Mouse (Mus musculus) ES-E14 (cell line): ENCODE measurements around the gene Itsn2. TPM values are rescaled to one million over a fixed set of nuclear protein-coding genes. Genes with fewer than 3 reads are reported as not detected.

ENCODE experiments used
- DNase-seq: peaks from one replicate; pipeline ENCODE4 v3.0.0-alpha.2; 2013; ENCODE audit warnings: low read depth, low spot score
- H3K27ac ChIP-seq: 2 replicates; pipeline ENCODE4 v1.5.1; 2012; ENCODE audit warnings: low read depth, mild to moderate bottlenecking, low read length, moderate library complexity, mixed read lengths; ENCODE audit not compliant: poor library complexity, insufficient read depth, severe bottlenecking
- H3K36me3 ChIP-seq: 2 replicates; pipeline ENCODE4 v1.6.1; 2012; ENCODE audit warnings: mild to moderate bottlenecking, low read length, moderate library complexity, mixed read lengths; ENCODE audit not compliant: control insufficient read depth, poor library complexity, insufficient read depth, severe bottlenecking
- H3K4me1 ChIP-seq, 2 experiments: fragments of 150-350 bp in 1 of 2; sonication (generic) in 1 of 2; 2 replicates each; pipeline ENCODE4 v1.6.1; 2012; ENCODE audit warnings: low read length in 2 of 2, mild to moderate bottlenecking in 1 of 2, mixed read lengths in 1 of 2; ENCODE audit not compliant: control insufficient read depth in 2 of 2, insufficient read depth in 2 of 2, poor library complexity in 1 of 2
- H3K4me3 ChIP-seq, 2 experiments: fragments of 150-350 bp in 1 of 2; sonication (generic) in 1 of 2; 2 replicates each; pipeline ENCODE4 v1.5.1; 2012; ENCODE audit warnings: low read length in 2 of 2, low read depth in 1 of 2, mild to moderate bottlenecking in 1 of 2, mixed read lengths in 1 of 2; ENCODE audit not compliant: insufficient read depth in 1 of 2, poor library complexity in 1 of 2, severe bottlenecking in 1 of 2
- H3K9ac ChIP-seq: 2 replicates; pipeline ENCODE4 v1.6.1; 2012; ENCODE audit warnings: low read depth, mild to moderate bottlenecking, low read length, mixed read lengths; ENCODE audit not compliant: poor library complexity, insufficient read depth, severe bottlenecking
- H3K9me3 ChIP-seq: fragments of 150-350 bp; sonication (generic); 2 replicates; pipeline ENCODE4 v1.6.1; 2012; ENCODE audit warnings: low read depth, mild to moderate bottlenecking, low read length; ENCODE audit not compliant: control insufficient read depth, insufficient read depth
- CHD2 ChIP-seq: IDR thresholded peaks from 2 replicates; pipeline ENCODE4 v1.6.1; 2014; ENCODE audit warnings: mild to moderate bottlenecking, low read depth, low read length, inconsistent platforms
- HCFC1 ChIP-seq: IDR thresholded peaks from 2 replicates; pipeline ENCODE4 v1.6.1; 2012; ENCODE audit warnings: low read length, inconsistent platforms, borderline replicate concordance; ENCODE audit not compliant: insufficient read depth
- MAFK ChIP-seq: IDR thresholded peaks from 2 replicates; pipeline ENCODE4 v1.6.1; 2014; ENCODE audit warnings: mild to moderate bottlenecking, low read depth, low read length, inconsistent platforms; ENCODE audit not compliant: insufficient read depth
- ZC3H11A ChIP-seq: IDR thresholded peaks from 2 replicates; pipeline ENCODE4 v1.6.1; 2012; ENCODE audit warnings: low read depth, mild to moderate bottlenecking, inconsistent platforms, low read length, borderline replicate concordance
- ZNF384 ChIP-seq: IDR thresholded peaks from 2 replicates; pipeline ENCODE4 v1.6.1; 2012; ENCODE audit warnings: low read depth, low read length, inconsistent platforms
- in situ Hi-C, 2 experiments: fragments of 600-800 bp; cut with MboI; formaldehyde crosslinking; loops; one replicate each; pipeline ENCODE4 v1.15.1; 2025; ENCODE audit warnings: low sequenced_read_pairs in 2 of 2, inconsistent platforms in 1 of 2; ENCODE audit not compliant: unreplicated experiment in 2 of 2
- total RNA-seq: library from RNA; depleted of rRNA; stranded (reverse); fragments of 300-350 nt; gene quantifications from 2 replicates; pipeline ENCODE4 v1.2.3, GENCODE M21; 2012

The Itsn2 gene
- total RNA-seq, 1 experiment = 35.4 TPM

DNA sequence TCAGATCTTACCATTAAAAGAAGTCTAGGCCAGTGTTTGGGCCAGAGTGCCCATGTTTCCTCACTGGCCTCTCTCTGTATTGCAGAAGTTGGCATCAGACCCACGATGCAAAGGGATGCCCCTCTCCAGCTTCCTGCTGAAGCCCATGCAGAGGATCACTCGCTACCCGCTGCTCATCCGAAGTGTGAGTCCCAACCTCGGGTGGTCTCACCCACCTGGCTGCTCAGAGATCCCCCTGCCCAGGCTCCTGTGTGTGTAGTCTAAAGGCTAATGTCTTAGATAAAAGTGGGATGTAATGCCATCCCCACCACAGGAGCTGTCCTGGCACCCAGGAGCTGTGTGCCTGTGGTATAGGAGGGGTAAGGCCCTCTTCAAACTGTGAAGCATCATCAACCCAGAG lies 113.7 kb downstream of the Itsn2 start:
- H3K4me3 ChIP-seq = no peak overlapping the region
- TF ChIP-seq MAFK (no peak), HCFC1 (no peak), ZC3H11A (no peak), CHD2 (no peak), ZNF384 (no peak)
- DNase-seq = no peak
- peaks cover 13% of the 10 kb centered on the region; the same call in 1 of the 2 replicates for H3K36me3 ChIP-seq
- no peaks in the 10 kb centered on the region for H3K9me3 ChIP-seq
- no peak overlapping the region for H3K27ac ChIP-seq
- H3K9ac ChIP-seq = no peak overlapping the region
- in situ Hi-C loops = no loop called here
- peaks cover 0 to 2% of the 10 kb centered on the region in 2 experiments; a peak in 1 of 4 replicates for H3K4me1 ChIP-seq

- no peak for DNase-seq
- in situ Hi-C loops = no loop called here
- H3K36me3 ChIP-seq = peaks cover 13% of the 10 kb centered on the region; the same call in 1 of the 2 replicates
- no peaks in the 10 kb centered on the region for H3K9me3 ChIP-seq
- no peak overlapping the region for H3K27ac ChIP-seq
- H3K4me1 ChIP-seq = 0 out of 4 replicates have a peak, but pooled peaks cover 0 to 2% of the 10 kb centered on the region in 2 experiments
- H3K9ac ChIP-seq = no peak overlapping the region
- TF ChIP-seq MAFK (no peak), CHD2 (no peak), HCFC1 (no peak)
- H3K4me3 ChIP-seq = no peak overlapping the region
These were observed 114.5 kb downstream of the Itsn2 start for GRCm38 (mm10) chr12:4706901-4707300.

- H3K4me1 ChIP-seq = 0 out of 4 replicates have a peak, but pooled peaks cover 0 to 2% of the 10 kb centered on the region in 2 experiments
- H3K9ac ChIP-seq = no peak overlapping the region
- DNase-seq = no peak
- H3K36me3 ChIP-seq = peaks cover 16% of the 10 kb centered on the region; the same call in 1 of the 2 replicates
- H3K9me3 ChIP-seq = no peaks in the 10 kb centered on the region
- in situ Hi-C loops = no loop called here
- TF ChIP-seq ZC3H11A (no peak), ZNF384 (no peak), MAFK (no peak), CHD2 (no peak), HCFC1 (no peak)
- no peak overlapping the region for H3K27ac ChIP-seq
- H3K4me3 ChIP-seq = no peak overlapping the region
These were observed 115.1 kb downstream of the Itsn2 start for GRCm38 (mm10) chr12:4707488-4708017.

DNA sequence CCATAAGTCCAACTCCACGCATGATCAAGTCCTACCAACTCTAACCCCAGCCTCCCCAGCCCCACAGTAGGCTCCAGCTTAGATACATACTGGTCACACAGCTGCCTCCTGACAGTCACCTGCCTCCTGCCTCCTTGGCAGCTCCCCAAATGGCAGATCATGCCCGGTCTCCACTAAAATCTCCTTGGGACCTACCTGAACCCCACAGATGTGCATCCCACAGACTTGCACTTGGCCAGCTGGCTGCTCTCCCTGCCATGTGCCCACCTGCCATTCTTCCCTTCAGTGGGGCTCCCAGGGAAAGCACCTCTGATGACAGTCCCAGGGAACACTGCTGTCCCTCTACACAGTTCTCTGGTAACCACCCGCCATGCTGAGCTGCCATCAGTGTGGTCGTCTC lies 115.9 kb downstream of the Itsn2 start:
- H3K4me3 ChIP-seq = no peak overlapping the region
- H3K36me3 ChIP-seq = peaks cover 18% of the 10 kb centered on the region; the same call in 1 of the 2 replicates
- TF ChIP-seq HCFC1 (no peak), ZNF384 (no peak), MAFK (no peak), ZC3H11A (no peak), CHD2 (no peak)
- 0 out of 4 replicates have a peak, but pooled peaks cover 0 to 2% of the 10 kb centered on the region in 2 experiments for H3K4me1 ChIP-seq
- no peaks in the 10 kb centered on the region for H3K9me3 ChIP-seq
- no peak for DNase-seq
- in situ Hi-C loops = no loop called here
- H3K9ac ChIP-seq = no peak overlapping the region
- H3K27ac ChIP-seq = no peak overlapping the region
